Mouse (Mus musculus) kidney, adult 2 months (tissue): ENCODE data around the gene Gpr135.

ENCODE experiments used
- CTCF ChIP-seq: fragments of 200-500 bp; conservative IDR thresholded peaks from 2 replicates; pipeline ENCODE4 v1.5.1; 2011; ENCODE audit warnings: low read depth, mild to moderate bottlenecking, control low read depth, low read length, moderate library complexity, mixed read lengths; ENCODE audit not compliant: insufficient read depth, insufficient read length
- POLR2A ChIP-seq: fragments of 200-500 bp; IDR thresholded peaks from one replicate; pipeline ENCODE4 v1.6.1; 2011; ENCODE audit warnings: low read depth, low read length, control low read depth

- no peak for TF ChIP-seq CTCF
- TF ChIP-seq POLR2A = no peak
Measured at GRCm38 (mm10) chr12:72084261-72085023, 13.5 kb upstream of the Gpr135 start.
